Mouse (Mus musculus): ENCODE data around the gene Galp.
A peak's percentile ranks its signal among the peaks of the same experiment; 100 is the strongest.
"Not testable (repeated sequence)": the region's sequence is repeated elsewhere in the genome, so short reads cannot be mapped to it uniquely, and the experiment has no call there.

Galp gene

GRCm38 (mm10) chr7:6174365-6174987, 22.4 kb upstream of the Galp start:
- not testable (repeated sequence) for DNase-seq (ENCODE audit: low spot score in 2 of 2)

DNA sequence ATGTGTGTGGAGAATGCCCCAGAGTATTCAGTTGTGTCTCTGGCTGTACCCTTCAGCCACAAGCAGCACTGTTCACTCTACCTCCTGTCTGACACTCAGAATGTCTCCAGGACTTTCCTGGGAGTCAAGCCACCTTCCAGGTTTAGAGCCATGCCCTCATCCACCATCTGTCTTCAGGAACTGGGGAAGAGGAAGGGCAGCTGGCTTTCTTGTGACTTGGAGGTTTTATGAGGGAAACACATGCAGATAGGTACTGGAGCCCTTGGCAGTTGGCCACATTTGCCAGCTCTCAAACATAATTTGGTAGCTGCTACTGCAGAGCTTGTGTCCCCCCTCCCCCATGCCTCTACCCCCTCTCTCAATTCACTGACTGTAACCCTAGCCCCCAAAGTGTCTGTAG, 17.9 kb upstream of the Galp start:
- no peak for DNase-seq (ENCODE audit: low spot score in 2 of 2)

GRCm38 (mm10) chr7:6182882-6183281, 14.0 kb upstream of the Galp start:
- DNase-seq (ENCODE audit: low spot score in 2 of 2), result no peak

GRCm38 (mm10) chr7:6183802-6184201, 13.1 kb upstream of the Galp start:
- DNase-seq (ENCODE audit: low spot score in 2 of 2), result no peak

- DNase-seq (ENCODE audit: low spot score in 2 of 2), result no peak
Measured at GRCm38 (mm10) chr7:6184521-6184920, 12.4 kb upstream of the Galp start.

DNA sequence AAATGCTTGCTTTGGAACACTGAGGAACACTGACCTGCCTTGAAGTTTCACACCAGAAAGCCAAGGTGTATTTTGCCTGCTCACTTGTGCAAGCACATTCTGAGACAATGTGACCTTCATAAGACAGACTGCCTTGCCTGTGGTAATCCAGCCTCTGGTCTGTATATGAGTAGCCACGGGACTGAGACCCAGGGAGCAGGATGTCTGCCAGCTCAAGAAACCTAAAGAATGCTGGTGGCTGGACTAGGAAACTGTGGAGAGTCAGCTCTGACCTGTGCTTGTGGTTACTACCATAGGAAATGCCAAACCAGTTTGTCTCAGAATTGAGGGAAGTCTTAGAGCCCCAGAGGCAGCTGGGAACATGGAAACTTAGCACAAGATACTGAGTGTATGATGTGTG, 11.5 kb upstream of the Galp start:
- DNase-seq (ENCODE audit: low spot score in 2 of 2), result no peak

DNA sequence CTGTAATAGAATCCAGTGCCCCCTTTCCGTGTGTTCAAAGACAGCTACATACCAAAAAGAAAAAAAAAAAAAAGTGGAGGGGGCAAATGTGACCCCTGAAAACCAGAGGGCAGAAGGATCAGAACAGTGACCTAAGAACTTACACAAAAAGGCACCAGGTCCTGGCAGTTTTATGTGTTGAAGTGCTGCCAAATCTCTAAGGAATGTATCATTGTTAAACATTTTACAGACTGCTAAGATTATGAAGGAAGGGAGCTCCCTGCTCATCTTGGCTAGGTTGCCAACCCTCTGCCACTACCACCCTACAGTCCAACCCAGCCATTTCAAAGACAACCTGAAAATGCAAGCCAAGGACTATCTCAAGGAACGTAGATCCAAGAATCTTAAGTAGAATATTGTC, 10.7 kb upstream of the Galp start:
- DNase-seq (ENCODE audit: low spot score in 2 of 2), result no peak

GRCm38 (mm10) chr7:6186756-6187155, 10.1 kb upstream of the Galp start:
- no peak for DNase-seq (ENCODE audit: low spot score in 2 of 2)

DNA sequence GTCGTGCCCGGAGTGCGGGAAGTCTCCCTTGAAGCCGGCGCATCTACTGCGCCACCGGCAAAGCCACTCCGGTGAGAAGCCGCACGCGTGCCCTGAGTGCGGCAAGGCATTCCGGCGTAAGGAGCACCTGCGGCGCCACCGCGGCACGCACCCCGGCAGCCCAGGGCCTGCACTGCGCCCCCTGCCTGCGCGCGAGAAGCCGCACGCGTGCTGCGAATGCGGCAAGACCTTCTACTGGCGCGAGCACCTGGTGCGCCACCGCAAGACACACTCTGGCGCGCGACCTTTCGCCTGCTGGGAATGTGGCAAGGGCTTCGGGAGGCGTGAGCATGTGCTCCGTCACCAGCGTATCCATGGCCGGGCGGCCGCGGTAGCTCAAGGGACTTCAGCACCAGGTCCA, 7.3 kb upstream of the Galp start:
- DNase-seq (ENCODE audit: low spot score in 2 of 2), result no peak

DNA sequence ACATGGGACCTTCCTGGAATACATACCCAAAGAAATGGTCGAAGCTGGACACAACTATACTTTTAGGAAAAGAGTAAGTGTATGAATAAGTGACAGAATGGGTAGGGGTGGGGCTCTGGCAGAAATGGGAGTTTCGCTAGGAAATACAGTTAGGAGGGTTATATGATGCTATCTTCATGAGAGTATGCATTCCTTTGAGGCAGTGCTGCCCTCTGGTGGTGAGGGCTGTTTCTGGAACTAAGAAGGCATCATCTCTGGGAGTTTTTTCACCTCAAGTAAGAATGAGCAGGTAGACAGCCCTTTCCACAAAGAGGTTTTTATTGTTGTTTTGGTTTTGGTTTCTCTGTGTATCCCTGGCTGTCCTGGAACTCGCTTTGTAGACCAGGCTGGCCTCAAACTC, 5.5 kb upstream of the Galp start:
- DNase-seq (ENCODE audit: low spot score in 2 of 2), result peak in 1 of 2 experiments; percentile 88

DNA sequence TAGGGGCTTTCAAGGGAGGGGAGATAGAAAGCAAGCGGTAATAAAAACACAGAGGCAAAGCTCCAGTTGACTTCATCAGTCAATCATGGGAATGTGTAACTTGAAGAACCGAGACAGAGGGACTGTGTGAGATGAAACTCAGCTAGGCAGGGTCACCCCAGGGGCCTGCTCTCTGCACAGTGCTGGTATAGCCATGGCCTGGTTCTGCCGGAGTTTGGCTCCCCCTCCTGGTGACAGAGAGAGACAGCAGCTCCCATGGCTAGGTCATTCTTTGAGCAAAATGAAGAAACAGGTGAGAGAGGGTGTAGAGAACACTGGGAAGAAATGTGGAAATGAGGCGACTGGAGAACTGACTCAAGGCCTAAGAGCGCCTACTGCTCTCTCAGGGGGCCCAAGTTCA, 2.8 kb upstream of the Galp start:
- DNase-seq (ENCODE audit: low spot score in 2 of 2), result peak in 1 of 2 experiments; percentile 43

DNA sequence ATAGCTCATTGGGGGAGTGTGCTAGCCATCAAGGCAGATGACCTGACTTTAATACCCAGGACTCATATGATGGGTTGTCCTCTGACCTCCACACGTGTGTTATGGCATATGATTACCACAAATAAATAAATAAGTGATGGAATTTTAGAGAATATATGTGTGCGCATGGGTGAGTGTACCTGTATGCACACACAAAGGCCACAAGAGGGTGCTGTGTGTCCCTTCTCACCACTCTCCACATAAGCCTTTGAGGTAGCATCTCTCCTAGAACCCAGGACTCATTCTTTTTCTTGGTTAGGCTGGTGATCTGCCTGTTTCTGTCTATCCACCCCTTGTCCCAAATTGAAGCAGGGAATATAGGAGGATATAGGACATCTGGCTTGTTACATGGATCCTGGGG, 1.1 kb upstream of the Galp start:
- no peak for DNase-seq (ENCODE audit: low spot score in 2 of 2)

DNA sequence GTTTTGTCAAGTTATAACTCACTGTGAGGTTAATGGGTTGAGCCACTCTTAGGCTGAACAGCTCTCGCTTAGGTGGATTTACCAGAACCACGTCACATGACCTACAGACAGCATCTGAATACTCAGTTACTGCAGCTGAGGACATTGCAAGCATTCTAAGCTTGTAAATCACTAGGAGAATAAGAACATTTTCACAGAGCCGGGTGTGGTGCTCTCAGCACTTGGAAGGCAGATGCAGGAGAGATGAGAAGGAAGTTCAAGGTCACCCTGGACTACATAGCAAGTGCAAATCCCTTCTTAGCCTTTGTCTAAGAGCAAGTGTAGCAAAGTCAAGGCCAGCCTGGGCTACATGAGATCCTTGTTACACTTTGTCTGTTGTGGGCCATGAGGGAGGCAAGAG, 7.3 kb downstream of the Galp start:
- DNase-seq (ENCODE audit: low spot score in 2 of 2), result no peak

- DNase-seq (ENCODE audit: low spot score in 2 of 2), result no peak
Measured at GRCm38 (mm10) chr7:6213144-6213543, 16.3 kb downstream of the Galp start.

DNA sequence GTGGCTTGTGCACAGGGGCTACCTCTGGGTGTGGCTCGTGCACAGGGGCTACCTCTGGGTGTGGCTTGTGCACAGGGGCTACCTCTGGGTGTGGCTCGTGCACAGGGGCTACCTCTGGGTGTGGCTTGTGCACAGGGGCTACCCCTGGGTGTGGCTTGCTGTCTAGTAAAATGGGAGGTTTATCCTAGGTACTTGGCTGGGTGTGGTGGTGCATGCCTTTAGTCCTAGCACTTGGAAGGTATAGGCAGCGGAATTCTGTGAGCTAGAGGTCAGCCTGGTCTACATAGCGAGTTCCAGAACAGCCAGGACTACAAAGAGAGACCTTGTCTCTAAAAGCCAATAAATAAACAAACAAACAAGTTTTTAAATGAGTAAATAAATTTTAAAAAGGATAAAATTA, 17.8 kb downstream of the Galp start:
- not testable (repeated sequence) for DNase-seq (ENCODE audit: low spot score in 2 of 2)

- DNase-seq (ENCODE audit: low spot score in 2 of 2), result no peak
Measured at GRCm38 (mm10) chr7:6220147-6220546, 23.3 kb downstream of the Galp start.

DNA sequence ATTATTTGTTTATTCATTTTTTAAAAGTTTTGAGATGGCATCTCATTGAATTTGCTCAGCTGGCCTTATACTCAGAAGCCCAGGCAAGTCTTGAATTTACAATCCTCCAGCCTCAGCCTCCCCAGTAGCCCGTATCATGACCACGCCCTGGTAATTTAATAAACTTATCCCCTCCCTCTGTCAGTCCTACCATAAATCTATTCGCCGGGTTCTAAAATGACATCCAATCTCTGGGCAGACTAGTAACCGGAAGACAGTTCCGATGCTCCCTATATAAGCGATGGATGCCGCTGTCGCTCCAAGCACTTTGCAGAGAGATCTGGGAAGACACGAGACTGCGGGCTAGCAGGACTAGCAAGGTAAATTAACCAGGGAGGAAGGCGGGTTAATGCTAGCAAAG, 25.1 kb downstream of the Galp start, which contains the start of gene Zscan5b:
Gene Zscan5b, plus strand, starts transcription at position 301 of the 400 bp plus-strand sequence.
- DNase-seq (ENCODE audit: low spot score in 2 of 2), result no peak

DNA sequence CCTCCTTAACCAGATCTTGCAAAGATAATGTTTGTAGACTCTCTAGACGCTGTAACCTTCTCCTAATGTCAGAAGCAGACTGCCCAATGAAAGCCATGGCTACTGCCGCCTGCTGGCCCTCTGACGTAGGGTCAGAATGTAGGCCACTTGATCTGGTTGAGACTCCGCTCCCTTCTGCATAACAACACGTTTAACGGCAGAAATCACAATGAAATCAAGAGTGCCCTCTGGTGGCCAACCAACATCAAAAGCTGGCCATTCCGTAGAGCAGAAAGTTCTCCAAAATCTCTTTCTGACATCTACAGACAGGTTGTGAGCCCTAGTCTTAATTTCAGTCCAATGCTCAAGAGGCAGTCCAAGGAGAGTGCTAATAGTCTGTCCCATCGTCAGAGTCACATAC, 31.6 kb downstream of the Galp start:
- DNase-seq (ENCODE audit: low spot score in 2 of 2), result peak; percentile 1 to 9

DNA sequence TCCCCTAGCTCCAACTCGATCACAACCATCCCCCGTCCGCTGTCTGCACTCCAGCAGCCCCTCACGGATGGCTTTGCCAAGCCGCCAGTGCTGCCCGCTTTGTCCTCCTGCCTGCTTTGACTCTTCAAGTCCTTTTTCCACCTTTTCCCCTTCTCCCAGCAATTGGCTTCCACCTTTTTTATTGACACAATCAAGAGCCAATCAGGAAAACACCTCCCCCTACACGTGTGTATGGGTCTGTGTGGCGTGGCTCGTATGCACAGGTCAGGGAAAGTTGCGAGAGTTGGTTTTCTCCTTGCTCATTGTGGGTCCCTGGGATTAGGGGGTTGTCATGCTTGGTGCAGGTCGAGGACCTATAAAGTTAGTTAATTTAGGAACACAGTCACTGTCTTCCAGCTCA, 42.9 kb downstream of the Galp start:
- DNase-seq (ENCODE audit: low spot score in 2 of 2), result no peak

DNA sequence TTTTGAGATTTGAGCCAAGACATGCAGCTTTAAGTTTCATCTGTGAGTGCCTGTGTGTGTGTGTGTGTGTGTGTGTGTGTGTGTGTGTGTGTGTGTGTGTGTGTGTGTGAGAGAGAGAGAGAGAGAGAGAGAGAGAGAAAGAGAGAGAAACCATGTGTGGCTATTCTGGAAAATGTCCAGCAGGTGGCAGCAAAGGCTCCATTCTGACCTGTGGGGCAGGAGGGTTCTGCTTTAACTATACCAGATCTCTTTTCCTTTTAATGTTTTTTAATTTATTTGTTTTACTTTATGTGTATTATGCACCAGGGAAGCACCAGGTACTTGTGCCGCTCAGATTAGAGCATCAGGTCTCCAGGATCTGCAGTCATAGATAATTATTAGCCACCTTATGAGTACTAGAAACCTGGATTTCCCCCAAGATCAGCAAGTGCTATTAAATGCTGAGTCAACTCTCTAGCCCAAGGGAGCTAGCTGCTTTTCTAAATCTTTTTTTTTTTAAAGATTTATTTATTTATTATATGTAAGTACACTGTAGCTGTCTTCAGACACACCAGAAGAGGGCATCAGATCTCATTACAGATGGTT, 44.0 kb downstream of the Galp start:
- DNase-seq (ENCODE audit: low spot score in 2 of 2), result peak in 1 of 2 experiments; percentile 15

DNA sequence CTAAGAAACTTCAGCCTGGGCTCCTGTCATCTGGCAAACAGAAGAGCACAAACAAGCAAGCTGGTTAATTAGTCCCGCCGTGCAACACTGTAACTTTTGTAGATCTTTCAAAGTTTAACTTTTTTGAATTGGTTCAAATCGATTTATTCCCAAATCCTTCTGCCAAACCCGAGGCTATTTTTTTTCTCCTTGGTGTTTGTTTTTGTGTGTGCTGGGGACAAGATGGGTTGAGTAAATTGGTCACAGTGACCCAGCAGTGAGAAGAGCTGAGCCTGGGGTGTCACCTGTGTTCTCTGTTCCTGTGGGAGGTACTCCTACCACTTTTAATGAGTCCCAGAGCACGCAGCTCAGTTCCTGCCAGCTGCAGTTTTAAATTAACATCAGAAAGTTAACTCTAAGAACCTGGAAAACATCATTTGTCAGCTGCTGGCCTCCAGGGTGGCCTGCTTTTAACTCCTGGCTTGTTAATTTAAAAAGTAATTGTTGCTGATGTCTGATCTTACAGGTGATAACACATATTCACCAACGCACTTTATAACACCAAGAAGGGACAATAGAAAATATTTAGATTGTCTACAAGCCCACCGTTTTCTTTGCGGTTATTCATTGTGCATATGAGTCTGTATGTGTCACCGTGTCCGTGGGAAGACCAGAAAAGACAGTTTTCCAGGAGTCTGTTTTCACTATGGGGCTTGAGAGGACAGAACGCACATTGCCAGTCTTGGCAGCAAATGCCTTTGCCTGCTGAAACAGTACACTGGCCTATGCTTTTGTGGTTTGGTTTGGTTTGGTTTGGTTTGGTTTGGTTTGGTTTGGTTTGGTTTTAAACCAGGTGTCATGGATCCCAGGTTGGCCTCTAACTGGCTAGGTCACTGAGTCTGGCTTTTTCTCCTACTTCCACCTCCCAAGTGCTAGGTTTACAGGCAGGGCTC, 47.7 kb downstream of the Galp start:
- no peak for DNase-seq (ENCODE audit: low spot score in 2 of 2)

GRCm38 (mm10) chr7:6252410-6252809, 55.5 kb downstream of the Galp start, which contains the start of gene Epp13:
Gene Epp13, plus strand, starts transcription at chr7:6252710.
- DNase-seq (ENCODE audit: low spot score in 2 of 2), result no peak

DNA sequence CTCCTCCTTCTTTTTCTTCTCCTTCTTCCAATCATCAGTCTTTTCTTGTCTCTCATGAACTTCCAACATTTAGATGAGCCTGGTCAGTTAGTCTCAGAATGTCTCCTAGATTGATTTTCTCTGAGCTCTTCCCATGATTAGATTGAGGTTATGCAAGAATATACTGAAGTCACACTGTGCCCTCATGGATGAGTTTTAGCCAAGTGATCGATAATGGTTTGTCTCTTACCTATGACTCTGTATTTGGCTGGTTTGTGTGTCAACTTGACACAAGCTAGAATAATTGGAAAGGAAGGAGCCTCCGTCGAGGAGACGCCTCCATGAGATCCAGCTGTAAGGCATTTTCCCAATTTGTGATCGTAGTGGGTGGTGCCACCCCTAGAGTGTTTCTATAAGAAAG, 57.6 kb downstream of the Galp start:
- no peak for DNase-seq (ENCODE audit: low spot score in 2 of 2)
